Mouse (Mus musculus): ENCODE results near the gene Fbxo21. TPM values are rescaled to one million over a fixed set of nuclear protein-coding genes. Genes with fewer than 3 reads are reported as not detected.

Fbxo21 gene
- polyA plus RNA-seq, 1 experiment, result 5.8 TPM

DNA sequence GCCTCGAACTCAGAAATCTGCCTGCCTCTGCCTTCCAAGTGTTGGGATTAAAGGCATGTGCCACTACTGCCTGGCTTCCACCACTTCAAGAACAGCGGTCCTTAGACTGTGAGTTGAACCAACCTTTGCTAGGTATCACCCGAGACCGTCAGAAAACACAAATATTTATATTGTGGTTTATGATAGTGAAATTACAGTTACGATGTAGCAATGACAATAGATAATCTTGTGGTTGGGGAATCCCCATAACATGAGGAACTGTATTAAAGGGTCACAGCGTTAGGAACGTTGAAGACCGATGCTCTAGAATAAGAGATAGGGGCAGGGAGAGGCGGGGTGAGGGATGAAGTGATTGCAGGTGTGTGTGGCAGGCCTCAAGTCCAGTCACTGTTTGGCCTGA lies 68.9 kb downstream of the Fbxo21 start:
- Histone ChIP-seq H3K4me3 (replicated peaks; ENCODE audit: control insufficient read depth, low read depth, low read length) (no peak overlapping the region), H3K4me1 (ENCODE audit: control insufficient read depth, insufficient read depth, low read length) (peaks cover 5% of the 10 kb centered on the region), H3K27ac (ENCODE audit: control insufficient read depth, insufficient read depth, low read depth, low read length, poor library complexity) (no peak overlapping the region)
- TF ChIP-seq POLR2A (IDR thresholded peaks at IDR 0.05; ENCODE audit: borderline replicate concordance, control insufficient read depth, low read depth, low read length), result no peak
- no peak for TF ChIP-seq CTCF (IDR thresholded peaks at IDR 0.05; ENCODE audit: control insufficient read depth, insufficient read depth, low read length)
- WGBS, result 33% methylated on average over 9 of the region's 9 CpGs

DNA sequence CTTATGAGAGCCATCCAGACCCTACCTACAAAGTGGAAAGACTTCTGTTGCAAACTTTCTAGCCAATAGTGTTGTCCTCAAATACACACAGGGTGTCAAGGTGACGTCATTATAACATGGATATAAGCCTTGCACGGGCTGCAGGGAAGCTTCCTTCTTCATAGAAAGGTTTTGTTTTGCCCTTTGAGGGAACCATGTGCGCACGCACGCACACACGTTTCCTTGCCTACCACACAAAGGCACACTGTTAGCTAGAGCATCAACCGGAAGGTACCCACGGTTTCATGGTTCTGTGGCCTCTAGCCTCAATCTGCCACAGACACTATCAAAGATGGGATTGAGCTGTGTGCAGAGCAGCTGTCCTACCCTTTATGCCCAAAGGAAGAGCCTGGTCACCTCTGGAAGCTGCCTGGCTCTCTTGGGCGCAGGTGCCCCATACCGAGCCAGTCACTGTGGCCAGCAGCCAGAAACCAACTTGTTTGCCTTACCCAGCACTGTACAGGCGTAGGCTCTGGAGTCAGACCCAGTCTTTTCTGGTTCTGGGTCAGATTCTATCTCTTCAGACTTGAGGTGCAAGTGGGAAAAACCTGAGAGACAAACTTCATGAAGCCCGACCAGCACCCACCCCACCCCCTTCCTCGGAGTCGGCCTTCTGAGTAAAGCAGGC lies 70.7 kb downstream of the Fbxo21 start:
- H3K4me1 ChIP-seq (ENCODE audit: control insufficient read depth, insufficient read depth, low read length), result peaks cover 10% of the 10 kb centered on the region
- no peak overlapping the region for H3K27ac ChIP-seq (ENCODE audit: control insufficient read depth, insufficient read depth, low read depth, low read length, poor library complexity)

DNA sequence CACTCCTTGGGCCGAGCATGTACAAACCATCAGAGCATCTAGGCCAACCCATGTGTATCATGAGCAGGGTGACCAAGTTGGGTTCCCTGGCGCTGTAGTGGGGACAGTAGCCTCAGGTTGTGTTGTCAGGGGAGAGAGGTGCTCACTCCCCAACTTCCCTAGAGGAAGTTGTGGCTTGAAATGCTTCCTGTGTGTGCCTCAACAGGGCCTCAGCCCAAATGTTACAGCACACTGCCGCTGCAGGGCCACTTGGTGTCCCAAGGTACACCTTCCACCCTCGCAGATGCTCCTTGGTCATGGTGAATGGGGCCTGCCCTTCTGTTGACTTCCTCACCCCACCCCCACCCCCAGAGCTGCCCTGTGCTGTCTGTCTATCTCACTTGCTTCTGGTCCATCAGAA lies 71.9 kb downstream of the Fbxo21 start:
- H3K4me3 ChIP-seq (replicated peaks; ENCODE audit: control insufficient read depth, low read depth, low read length), result no peak overlapping the region
- WGBS, result 5% methylated on average over 4 of the region's 4 CpGs
- TF ChIP-seq CTCF (IDR thresholded peaks at IDR 0.05; ENCODE audit: control insufficient read depth, insufficient read depth, low read length), result no peak
- no peak for TF ChIP-seq POLR2A (IDR thresholded peaks at IDR 0.05; ENCODE audit: borderline replicate concordance, control insufficient read depth, low read depth, low read length)
- peaks cover 10% of the 10 kb centered on the region for H3K4me1 ChIP-seq (ENCODE audit: control insufficient read depth, insufficient read depth, low read length)
- peak overlapping the region; percentile 91 for H3K27ac ChIP-seq (ENCODE audit: control insufficient read depth, insufficient read depth, low read depth, low read length, poor library complexity)

More for the DNA sequence above, 70.7 kb downstream of the Fbxo21 start:
- TF ChIP-seq POLR2A (IDR thresholded peaks at IDR 0.05; ENCODE audit: borderline replicate concordance, control insufficient read depth, low read depth, low read length), result no peak
- TF ChIP-seq CTCF (IDR thresholded peaks at IDR 0.05; ENCODE audit: control insufficient read depth, insufficient read depth, low read length), result no peak
- WGBS, result 72% methylated on average over 14 of the region's 14 CpGs
- H3K4me3 ChIP-seq (replicated peaks; ENCODE audit: control insufficient read depth, low read depth, low read length), result no peak overlapping the region

DNA sequence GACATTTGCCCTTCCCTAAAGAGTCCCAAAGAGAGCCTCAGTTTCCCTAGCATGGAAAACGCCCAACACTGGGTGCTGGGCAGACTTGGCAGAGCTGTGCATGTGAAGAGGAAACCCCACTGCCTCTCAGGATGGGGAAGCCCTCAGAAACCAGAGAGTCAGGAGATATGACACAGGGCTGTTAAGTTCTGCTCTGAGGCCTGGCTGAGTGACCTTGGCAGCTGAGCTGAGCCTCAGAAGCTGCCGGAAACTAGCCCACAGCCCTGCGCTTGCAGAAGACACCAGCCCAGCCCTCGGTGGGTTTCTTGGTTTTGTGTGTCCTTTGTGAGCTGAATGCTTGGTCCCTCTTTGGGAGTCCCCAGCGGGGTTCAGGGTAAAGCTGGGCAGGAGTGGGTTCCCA lies 72.4 kb downstream of the Fbxo21 start:
- no peak for TF ChIP-seq POLR2A (IDR thresholded peaks at IDR 0.05; ENCODE audit: borderline replicate concordance, control insufficient read depth, low read depth, low read length)
- no peak for TF ChIP-seq CTCF (IDR thresholded peaks at IDR 0.05; ENCODE audit: control insufficient read depth, insufficient read depth, low read length)
- 8% methylated on average over 5 of the region's 5 CpGs for WGBS
- H3K4me1 ChIP-seq (ENCODE audit: control insufficient read depth, insufficient read depth, low read length), result peaks cover 10% of the 10 kb centered on the region
- peak overlapping the region; percentile 91 for H3K27ac ChIP-seq (ENCODE audit: control insufficient read depth, insufficient read depth, low read depth, low read length, poor library complexity)
- H3K4me3 ChIP-seq (replicated peaks; ENCODE audit: control insufficient read depth, low read depth, low read length), result no peak overlapping the region

GRCm38 (mm10) chr5:118050743-118051142 lies 74.2 kb downstream of the Fbxo21 start:
- no peak overlapping the region for H3K4me3 ChIP-seq (replicated peaks; ENCODE audit: control insufficient read depth, low read depth, low read length)
- WGBS, result 39% methylated on average over 4 of the region's 4 CpGs
- H3K4me1 ChIP-seq (ENCODE audit: control insufficient read depth, insufficient read depth, low read length), result peaks cover 10% of the 10 kb centered on the region
- peak overlapping the region; percentile 28; the same call in 1 of the 2 replicates for H3K27ac ChIP-seq (ENCODE audit: control insufficient read depth, insufficient read depth, low read depth, low read length, poor library complexity)
- TF ChIP-seq CTCF (IDR thresholded peaks at IDR 0.05; ENCODE audit: control insufficient read depth, insufficient read depth, low read length) (no peak), POLR2A (IDR thresholded peaks at IDR 0.05; ENCODE audit: borderline replicate concordance, control insufficient read depth, low read depth, low read length) (no peak)

- TF ChIP-seq POLR2A (IDR thresholded peaks at IDR 0.05; ENCODE audit: borderline replicate concordance, control insufficient read depth, low read depth, low read length) (no peak), CTCF (IDR thresholded peaks at IDR 0.05; ENCODE audit: control insufficient read depth, insufficient read depth, low read length) (no peak)
- WGBS, result 80% methylated on average over 8 of the region's 8 CpGs
- Histone ChIP-seq H3K27ac (ENCODE audit: control insufficient read depth, insufficient read depth, low read depth, low read length, poor library complexity) (no peak overlapping the region), H3K4me3 (replicated peaks; ENCODE audit: control insufficient read depth, low read depth, low read length) (no peak overlapping the region), H3K4me1 (ENCODE audit: control insufficient read depth, insufficient read depth, low read length) (peaks cover 10% of the 10 kb centered on the region)
Observed at GRCm38 (mm10) chr5:118051981-118052662, 75.6 kb downstream of the Fbxo21 start.

GRCm38 (mm10) chr5:118053205-118053604 lies 76.7 kb downstream of the Fbxo21 start:
- peaks cover 10% of the 10 kb centered on the region for H3K4me1 ChIP-seq (ENCODE audit: control insufficient read depth, insufficient read depth, low read length)
- WGBS, result 85% methylated on average over 2 of the region's 2 CpGs
- TF ChIP-seq CTCF (IDR thresholded peaks at IDR 0.05; ENCODE audit: control insufficient read depth, insufficient read depth, low read length) (no peak), POLR2A (IDR thresholded peaks at IDR 0.05; ENCODE audit: borderline replicate concordance, control insufficient read depth, low read depth, low read length) (no peak)
- no peak overlapping the region for H3K4me3 ChIP-seq (replicated peaks; ENCODE audit: control insufficient read depth, low read depth, low read length)
- no peak overlapping the region for H3K27ac ChIP-seq (ENCODE audit: control insufficient read depth, insufficient read depth, low read depth, low read length, poor library complexity)

DNA sequence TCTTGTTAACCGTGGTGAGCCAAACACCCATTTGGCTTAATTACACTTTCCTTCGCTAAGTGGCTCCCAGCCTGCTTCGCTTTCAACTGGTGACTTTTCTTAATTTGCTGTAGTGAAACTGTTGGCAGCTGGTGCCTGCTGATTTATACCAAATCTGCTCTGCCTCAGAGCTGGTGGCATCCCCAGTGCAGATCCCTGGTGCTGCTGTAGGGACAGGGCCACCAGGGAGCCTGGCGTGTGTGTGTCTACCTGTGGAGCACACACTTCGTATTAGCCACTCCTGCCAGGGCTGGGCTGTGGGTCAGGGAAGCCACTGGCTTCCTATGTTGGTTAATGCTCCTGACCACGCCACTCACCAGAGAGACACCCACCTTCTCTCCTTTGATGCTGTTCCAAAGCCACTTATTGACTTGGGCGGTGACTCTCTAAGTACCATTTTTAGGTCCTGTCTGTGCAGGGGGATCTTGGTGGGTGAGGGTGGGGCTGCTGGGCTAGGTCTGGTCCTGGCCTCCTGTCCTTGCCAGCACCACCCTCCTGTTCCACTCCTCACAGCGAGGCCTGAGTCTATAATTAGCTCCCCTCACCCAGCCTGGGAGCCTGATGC lies 81.1 kb downstream of the Fbxo21 start:
- TF ChIP-seq CTCF (IDR thresholded peaks at IDR 0.05; ENCODE audit: control insufficient read depth, insufficient read depth, low read length), result no peak
- no peak for TF ChIP-seq POLR2A (IDR thresholded peaks at IDR 0.05; ENCODE audit: borderline replicate concordance, control insufficient read depth, low read depth, low read length)
- H3K4me1 ChIP-seq (ENCODE audit: control insufficient read depth, insufficient read depth, low read length), result peaks cover 2% of the 10 kb centered on the region; the same call in 1 of the 2 replicates
- 38% methylated on average over 8 of the region's 8 CpGs for WGBS

More for the DNA sequence above, 81.1 kb downstream of the Fbxo21 start:
- H3K27ac ChIP-seq (ENCODE audit: control insufficient read depth, insufficient read depth, low read depth, low read length, poor library complexity), result no peak overlapping the region
- H3K4me3 ChIP-seq (replicated peaks; ENCODE audit: control insufficient read depth, low read depth, low read length), result no peak overlapping the region
